Mouse (Mus musculus) heart, embryonic 11.5 days (tissue): ENCODE data around the gene Gm14569. TPM values are rescaled to one million over a fixed set of nuclear protein-coding genes. Genes with fewer than 3 reads are reported as not detected.

Experiments
- ATAC-seq: fragments of 200-750 bp; cut with Nextera tagmentation; replicated peaks from 2 replicates; pipeline ENCODE4 v1.8.0; 2017; ENCODE audit warnings: moderate library complexity; ENCODE audit not compliant: insufficient number of reproducible peaks, low FRiP score, low TSS enrichment
- H3K27ac ChIP-seq: fragments of 300-500 bp; sonication (generic); 2 replicates; pipeline ENCODE4 v1.5.1; 2014; ENCODE audit warnings: mild to moderate bottlenecking, low read depth, low read length
- H3K27me3 ChIP-seq: fragments of 300-500 bp; sonication (generic); 2 replicates; pipeline ENCODE4 v1.6.1; 2014; ENCODE audit warnings: mild to moderate bottlenecking, low read length, mixed read lengths; ENCODE audit not compliant: control insufficient read depth, insufficient read depth
- H3K36me3 ChIP-seq: fragments of 300-500 bp; sonication (generic); 2 replicates; pipeline ENCODE4 v1.6.1; 2014; ENCODE audit warnings: mild to moderate bottlenecking, low read length, moderate library complexity, mixed read lengths; ENCODE audit not compliant: control insufficient read depth, insufficient read depth
- H3K4me1 ChIP-seq: fragments of 300-500 bp; sonication (generic); 2 replicates; pipeline ENCODE4 v1.6.1; 2014; ENCODE audit warnings: low read length; ENCODE audit not compliant: control insufficient read depth, insufficient read depth
- H3K4me2 ChIP-seq: fragments of 300-500 bp; sonication (generic); 2 replicates; pipeline ENCODE4 v1.6.1; 2014; ENCODE audit warnings: mild to moderate bottlenecking, moderate library complexity
- H3K4me3 ChIP-seq: fragments of 300-500 bp; sonication (generic); 2 replicates; pipeline ENCODE4 v1.5.1; 2014; ENCODE audit warnings: low read depth, low read length
- H3K9ac ChIP-seq: fragments of 300-500 bp; sonication (generic); 2 replicates; pipeline ENCODE4 v1.6.1; 2014; ENCODE audit warnings: mild to moderate bottlenecking, low read depth, low read length, moderate library complexity
- H3K9me3 ChIP-seq: fragments of 300-500 bp; sonication (generic); replicated peaks from 2 replicates; pipeline ENCODE4 v1.6.1; 2016; ENCODE audit warnings: low read length; ENCODE audit not compliant: control insufficient read depth
- WGBS: fragments of 180-500 bp; shearing (Covaris S2); extraction: QIAGEN DNeasy Blood & Tissue Kit; methylation state at CpG from one replicate; pipeline ENCODE4 v1.1.7; 2014; ENCODE audit not compliant: insufficient replicate concordance; 5-methylcytosine and 5-hydroxymethylcytosine counted together
- polyA plus RNA-seq: library from polyadenylated mRNA; unstranded; fragments of >200 nt; fragmentation: Nextera tagmentation; extraction: Ambion mirVana; gene quantifications from 2 replicates; pipeline ENCODE4 v1.2.1, GENCODE M21; 2014

The Gm14569 gene
- not detected in 2 replicates for polyA plus RNA-seq

DNA sequence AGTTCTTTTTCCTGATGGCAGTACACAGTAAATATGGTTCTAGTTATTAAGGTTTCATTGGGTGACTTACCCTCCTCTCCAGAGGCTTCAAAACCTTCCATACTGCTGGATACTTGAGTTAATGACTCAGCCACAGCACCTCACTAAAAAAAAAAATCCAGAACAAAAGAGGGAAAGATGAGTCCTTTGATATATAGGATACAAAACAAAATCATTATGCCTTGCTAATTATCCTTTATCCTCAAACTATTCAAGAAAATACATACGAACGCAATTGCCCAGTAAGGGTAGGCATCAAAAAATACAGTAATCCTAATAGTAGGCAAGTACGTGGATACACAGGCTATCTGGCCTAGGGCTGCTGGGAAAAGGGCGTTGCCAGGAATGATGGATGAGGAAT lies at the start of gene Gm14569:
TSS of gene Gm14569 (minus strand) at position 101 of the 400 bp plus-strand sequence.
- no peak within 1 kb of the TSS for H3K9ac ChIP-seq
- ATAC-seq = no peak
- no peak within 1 kb of the TSS for H3K4me3 ChIP-seq
- H3K4me2 ChIP-seq = no peak within 1 kb of the TSS
- WGBS = 87% methylated on average over 4 of the region's 4 CpGs
- H3K4me1 ChIP-seq = no peaks in the 10 kb centered on the region
- H3K9me3 ChIP-seq = no peaks in the 10 kb centered on the region
- H3K27ac ChIP-seq = no peak within 1 kb of the TSS
- H3K27me3 ChIP-seq = no peaks in the 10 kb centered on the region
- H3K36me3 ChIP-seq = no peaks in the 10 kb centered on the region

- no peak overlapping the region for H3K4me2 ChIP-seq
- 12% methylated on average over 4 of the region's 4 CpGs for WGBS
- no peak overlapping the region for H3K9ac ChIP-seq
- H3K9me3 ChIP-seq = no peaks in the 10 kb centered on the region
- no peaks in the 10 kb centered on the region for H3K36me3 ChIP-seq
- H3K4me3 ChIP-seq = no peak overlapping the region
- H3K27me3 ChIP-seq = no peaks in the 10 kb centered on the region
- no peaks in the 10 kb centered on the region for H3K4me1 ChIP-seq
- ATAC-seq = no peak
- no peak overlapping the region for H3K27ac ChIP-seq
These were observed 42.9 kb upstream of the Gm14569 start for GRCm38 (mm10) chrX:36534514-36534913.

DNA sequence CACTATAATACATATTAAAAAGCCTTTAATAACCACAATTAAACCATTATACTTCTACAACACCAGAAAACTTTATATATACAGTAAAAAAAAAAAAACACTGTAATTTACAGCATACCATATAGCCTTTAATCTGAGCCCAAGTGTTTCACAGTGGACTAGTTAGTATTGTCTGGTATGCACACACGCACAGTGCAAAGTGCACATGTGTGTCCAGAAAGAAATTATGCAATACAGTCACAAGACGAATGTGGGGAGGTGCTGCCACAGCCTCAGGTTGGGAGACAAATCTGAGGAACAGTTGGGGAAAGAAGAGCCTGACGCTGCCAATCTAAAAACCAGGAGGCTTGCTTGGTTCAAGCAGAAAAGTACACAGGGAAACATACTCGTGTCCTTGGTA lies 42.1 kb upstream of the Gm14569 start:
- no peak overlapping the region for H3K9ac ChIP-seq
- 73% methylated on average over 4 of the region's 4 CpGs for WGBS
- H3K4me2 ChIP-seq = no peak overlapping the region
- ATAC-seq = no peak
- H3K27me3 ChIP-seq = no peaks in the 10 kb centered on the region
- no peaks in the 10 kb centered on the region for H3K4me1 ChIP-seq
- no peaks in the 10 kb centered on the region for H3K9me3 ChIP-seq
- H3K4me3 ChIP-seq = no peak overlapping the region
- H3K36me3 ChIP-seq = no peaks in the 10 kb centered on the region
- H3K27ac ChIP-seq = no peak overlapping the region

GRCm38 (mm10) chrX:36530251-36530650 lies 38.6 kb upstream of the Gm14569 start:
- no peak overlapping the region for H3K4me3 ChIP-seq
- H3K9me3 ChIP-seq = no peaks in the 10 kb centered on the region
- H3K27ac ChIP-seq = no peak overlapping the region
- H3K36me3 ChIP-seq = no peaks in the 10 kb centered on the region
- no peak for ATAC-seq
- H3K27me3 ChIP-seq = no peaks in the 10 kb centered on the region
- no peak overlapping the region for H3K9ac ChIP-seq
- no peaks in the 10 kb centered on the region for H3K4me1 ChIP-seq
- 61% methylated on average over 5 of the region's 5 CpGs for WGBS
- H3K4me2 ChIP-seq = no peak overlapping the region

GRCm38 (mm10) chrX:36523729-36524128 lies 32.1 kb upstream of the Gm14569 start:
- Histone ChIP-seq H3K4me2 (no peak overlapping the region), H3K4me1 (no peaks in the 10 kb centered on the region), H3K27me3 (no peaks in the 10 kb centered on the region), H3K27ac (no peak overlapping the region), H3K9ac (no peak overlapping the region), H3K4me3 (no peak overlapping the region), H3K9me3 (no peaks in the 10 kb centered on the region), H3K36me3 (no peaks in the 10 kb centered on the region)
- 62% methylated on average over 5 of the region's 5 CpGs for WGBS
- no peak for ATAC-seq

GRCm38 (mm10) chrX:36513726-36514125 lies 22.1 kb upstream of the Gm14569 start:
- ATAC-seq = no peak
- Histone ChIP-seq H3K4me1 (no peaks in the 10 kb centered on the region), H3K27ac (no peak overlapping the region), H3K36me3 (no peaks in the 10 kb centered on the region), H3K9me3 (no peaks in the 10 kb centered on the region), H3K27me3 (no peaks in the 10 kb centered on the region), H3K4me2 (no peak overlapping the region), H3K9ac (no peak overlapping the region), H3K4me3 (no peak overlapping the region)
- 48% methylated on average over 8 of the region's 8 CpGs for WGBS

DNA sequence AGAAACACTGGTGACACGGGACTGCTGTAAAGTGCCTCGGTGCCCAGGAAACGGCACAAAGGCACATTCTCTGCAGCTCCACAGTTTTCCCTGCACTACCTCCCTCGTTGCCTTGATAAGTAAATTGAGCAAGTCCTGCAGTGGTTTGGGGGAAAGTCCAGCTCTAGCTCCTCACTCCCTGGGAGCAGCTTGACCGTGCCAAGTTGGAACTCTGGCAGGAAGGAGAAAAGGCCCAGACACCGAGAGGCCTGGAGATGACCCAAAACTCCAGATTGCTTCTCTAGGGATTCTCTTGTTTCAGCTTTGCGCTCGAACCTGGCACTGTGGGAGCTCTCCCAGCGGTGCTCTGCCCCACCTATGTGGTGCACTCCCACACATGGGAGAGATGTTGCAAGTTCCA lies 21.6 kb upstream of the Gm14569 start:
- Histone ChIP-seq H3K9ac (no peak overlapping the region), H3K27ac (no peak overlapping the region), H3K36me3 (no peaks in the 10 kb centered on the region), H3K27me3 (no peaks in the 10 kb centered on the region), H3K9me3 (no peaks in the 10 kb centered on the region), H3K4me1 (no peaks in the 10 kb centered on the region), H3K4me2 (no peak overlapping the region), H3K4me3 (no peak overlapping the region)
- no peak for ATAC-seq
- WGBS = 60% methylated on average over 9 of the region's 9 CpGs

GRCm38 (mm10) chrX:36506863-36507262 lies 15.2 kb upstream of the Gm14569 start:
- Histone ChIP-seq H3K4me3 (no peak overlapping the region), H3K27me3 (no peaks in the 10 kb centered on the region), H3K9ac (no peak overlapping the region), H3K9me3 (no peaks in the 10 kb centered on the region), H3K36me3 (no peaks in the 10 kb centered on the region), H3K27ac (no peak overlapping the region), H3K4me1 (no peaks in the 10 kb centered on the region), H3K4me2 (no peak overlapping the region)
- WGBS = 43% methylated on average over 6 of the region's 6 CpGs
- ATAC-seq = no peak

DNA sequence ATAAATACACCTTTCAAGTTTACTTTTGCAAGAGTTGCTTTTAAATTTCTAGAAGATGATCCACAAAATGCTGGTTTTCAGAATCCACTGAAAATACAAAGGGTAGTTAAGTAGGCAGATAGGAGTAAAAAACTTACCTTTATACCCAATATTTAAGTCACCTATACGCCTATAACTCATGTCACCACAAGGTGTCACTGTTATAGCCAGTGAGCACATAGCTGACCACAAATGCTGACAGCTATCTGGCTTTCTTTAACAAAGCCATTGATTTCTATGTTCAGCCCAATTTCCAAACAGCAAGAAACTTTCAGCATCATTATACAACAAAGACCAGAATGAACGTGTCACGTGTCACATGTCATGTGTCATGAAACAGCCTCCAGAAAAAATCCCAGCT lies 2.1 kb downstream of the Gm14569 start:
- H3K9ac ChIP-seq = no peak overlapping the region
- WGBS = 23% methylated on average over 3 of the region's 3 CpGs
- no peaks in the 10 kb centered on the region for H3K9me3 ChIP-seq
- no peak overlapping the region for H3K27ac ChIP-seq
- no peak overlapping the region for H3K4me3 ChIP-seq
- H3K4me1 ChIP-seq = no peaks in the 10 kb centered on the region
- H3K4me2 ChIP-seq = no peak overlapping the region
- H3K27me3 ChIP-seq = no peaks in the 10 kb centered on the region
- no peaks in the 10 kb centered on the region for H3K36me3 ChIP-seq
- no peak for ATAC-seq
